Mouse (Mus musculus) right cerebral cortex, adult 2 months (tissue): Measurements from ENCODE around the gene Fam76b.

Experiments used
- DNase-seq, 2 experiments: peaks; one replicate each; pipeline ENCODE4 v3.0.0; 2021 to 2022; ENCODE audit warnings: low spot score in 2 of 2

Gene Fam76b

GRCm38 (mm10) chr9:13867646-13868045, 40.1 kb downstream of the Fam76b start:
- no peak for DNase-seq

GRCm38 (mm10) chr9:13871631-13872030, 44.1 kb downstream of the Fam76b start:
- DNase-seq, result no peak

- no peak for DNase-seq
Measured at GRCm38 (mm10) chr9:13874359-13874758, 46.8 kb downstream of the Fam76b start.

- DNase-seq, result no peak
Measured at GRCm38 (mm10) chr9:13875340-13875739, 47.8 kb downstream of the Fam76b start.

GRCm38 (mm10) chr9:13880761-13881160, 53.2 kb downstream of the Fam76b start:
- no peak for DNase-seq

GRCm38 (mm10) chr9:13882478-13882877, 55.0 kb downstream of the Fam76b start:
- no peak for DNase-seq

GRCm38 (mm10) chr9:13888981-13889380, 61.5 kb downstream of the Fam76b start:
- DNase-seq, result no peak

GRCm38 (mm10) chr9:13889657-13890056, 62.1 kb downstream of the Fam76b start:
- DNase-seq, result peak; percentile 81 to 87

- DNase-seq, result no peak
Measured at GRCm38 (mm10) chr9:13890171-13890570, 62.7 kb downstream of the Fam76b start.

GRCm38 (mm10) chr9:13891888-13892287, 64.4 kb downstream of the Fam76b start:
- no peak for DNase-seq

GRCm38 (mm10) chr9:13893044-13893443, 65.5 kb downstream of the Fam76b start:
- no peak for DNase-seq

- peak; percentile 52 to 57 for DNase-seq
Measured at GRCm38 (mm10) chr9:13894491-13894890, 67.0 kb downstream of the Fam76b start.

GRCm38 (mm10) chr9:13894936-13895335, 67.4 kb downstream of the Fam76b start:
- DNase-seq, result no peak

- DNase-seq, result peak; percentile 65 to 70
Measured at GRCm38 (mm10) chr9:13896055-13896454, 68.5 kb downstream of the Fam76b start.

GRCm38 (mm10) chr9:13898510-13899305, 71.2 kb downstream of the Fam76b start:
- peak; percentile 73 to 80 for DNase-seq

GRCm38 (mm10) chr9:13902030-13902429, 74.5 kb downstream of the Fam76b start:
- DNase-seq, result no peak

GRCm38 (mm10) chr9:13904091-13904779, 76.7 kb downstream of the Fam76b start:
- no peak for DNase-seq
